Mouse (Mus musculus): Measurements from ENCODE around the gene Gdf11.

DNA sequence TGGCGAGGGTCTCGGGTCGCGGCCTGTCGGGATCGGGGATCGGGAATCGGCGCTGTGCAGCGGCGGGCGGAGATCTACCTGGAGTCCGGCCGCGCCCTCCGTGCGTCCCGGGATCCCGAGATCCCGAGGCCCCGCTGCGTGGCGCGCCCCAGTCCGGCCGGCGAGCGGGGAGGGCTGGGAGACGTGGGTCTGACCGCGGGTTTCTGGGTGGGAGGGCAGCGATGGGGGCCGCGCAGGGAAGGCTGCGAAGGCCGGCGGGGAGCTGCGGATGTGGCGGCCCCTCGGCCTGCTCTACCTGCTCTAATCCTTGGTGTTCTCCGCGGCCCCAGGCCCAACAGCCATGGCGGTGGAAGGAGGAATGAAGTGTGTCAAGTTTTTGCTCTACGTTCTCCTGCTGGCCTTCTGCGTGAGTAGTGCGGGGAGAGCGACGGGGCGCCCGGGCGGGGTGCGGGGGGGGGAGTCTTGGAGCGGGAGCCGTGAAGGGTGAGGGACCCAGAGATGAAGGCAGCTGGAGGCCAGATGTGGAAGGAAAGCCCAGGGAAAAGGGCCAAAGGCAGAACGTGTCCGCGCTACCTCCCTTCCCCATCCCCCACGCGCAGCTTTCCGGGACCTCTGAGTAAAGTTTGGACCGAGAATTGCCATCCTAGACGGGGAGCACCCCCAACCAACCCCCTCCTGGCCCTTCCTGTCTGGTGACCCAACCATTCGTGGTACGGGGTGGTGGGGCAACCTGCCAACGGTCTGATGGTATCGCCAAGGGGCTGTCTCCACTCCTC lies 18.7 kb upstream of the Gdf11 start:
- no peak for TF ChIP-seq CTCF (IDR thresholded peaks at IDR 0.05; ENCODE audit: low read depth)
- no peak for TF ChIP-seq EP300 (IDR thresholded peaks at IDR 0.05; ENCODE audit: low read depth)
